Mouse (Mus musculus) heart, embryonic 14.5 days (tissue): ENCODE results near the gene Slc9a9. TPM values are rescaled to one million over a fixed set of nuclear protein-coding genes. Genes with fewer than 3 reads are reported as not detected.

Source experiments
- ATAC-seq: fragments of 200-750 bp; cut with Nextera tagmentation; 2 replicates; pipeline ENCODE4 v1.8.0; 2017; ENCODE audit warnings: low read depth, moderate TSS enrichment; ENCODE audit not compliant: insufficient number of reproducible peaks, insufficient read depth, low FRiP score
- H3K27ac ChIP-seq, 2 experiments: fragments of 200-500 bp in 1 of 2; fragments of 300-500 bp in 1 of 2; sonication (generic) in 1 of 2; replicated peaks in 1 of 2; 2 replicates each; pipeline ENCODE4 v1.5.1; 2012 to 2014; ENCODE audit warnings: low read depth in 2 of 2, low read length in 2 of 2, control low read depth in 1 of 2, mild to moderate bottlenecking in 1 of 2, mixed read lengths in 1 of 2; ENCODE audit not compliant: control insufficient read depth in 1 of 2, insufficient read depth in 1 of 2
- H3K27me3 ChIP-seq: fragments of 300-500 bp; sonication (generic); 2 replicates; pipeline ENCODE4 v1.6.1; 2014; ENCODE audit warnings: mild to moderate bottlenecking, low read length, control low read depth; ENCODE audit not compliant: control insufficient read depth, insufficient read depth
- H3K36me3 ChIP-seq: fragments of 300-500 bp; sonication (generic); 2 replicates; pipeline ENCODE4 v1.6.1; 2014; ENCODE audit warnings: mild to moderate bottlenecking, control low read depth, low read length, mixed read lengths; ENCODE audit not compliant: control insufficient read depth, insufficient read depth
- H3K4me1 ChIP-seq, 2 experiments: fragments of 200-500 bp in 1 of 2; fragments of 300-500 bp in 1 of 2; sonication (generic) in 1 of 2; 2 replicates each; pipeline ENCODE4 v1.6.1; 2012 to 2014; ENCODE audit warnings: low read length in 2 of 2, control low read depth in 1 of 2, mixed read lengths in 1 of 2; ENCODE audit not compliant: control insufficient read depth in 2 of 2, insufficient read depth in 2 of 2
- H3K4me2 ChIP-seq: fragments of 300-500 bp; sonication (generic); 2 replicates; pipeline ENCODE4 v1.6.1; 2014; ENCODE audit warnings: mild to moderate bottlenecking, low read length
- H3K4me3 ChIP-seq, 2 experiments: fragments of 200-500 bp in 1 of 2; fragments of 300-500 bp in 1 of 2; sonication (generic) in 1 of 2; 2 replicates each; pipeline ENCODE4 v1.5.1; 2012 to 2014; ENCODE audit warnings: low read length in 2 of 2, mild to moderate bottlenecking in 2 of 2, control low read depth in 1 of 2, low read depth in 1 of 2, moderate library complexity in 1 of 2; ENCODE audit not compliant: control insufficient read depth in 1 of 2, insufficient read depth in 1 of 2
- H3K9ac ChIP-seq: fragments of 300-500 bp; sonication (generic); 2 replicates; pipeline ENCODE4 v1.6.1; 2014; ENCODE audit warnings: mild to moderate bottlenecking, low read length
- H3K9me3 ChIP-seq: fragments of 300-500 bp; sonication (generic); 2 replicates; pipeline ENCODE4 v1.6.1; 2016; ENCODE audit warnings: low read length, control low read depth; ENCODE audit not compliant: control insufficient read depth
- WGBS: fragments of 180-500 bp; shearing (Covaris S2); extraction: QIAGEN DNeasy Blood & Tissue Kit; methylation state at CpG from one replicate; pipeline ENCODE4 v1.1.7; 2014; 5-methylcytosine and 5-hydroxymethylcytosine counted together
- polyA plus RNA-seq: library from polyadenylated mRNA; unstranded; fragments of >200 nt; fragmentation: Nextera tagmentation; extraction: Ambion mirVana; gene quantifications from 2 replicates; pipeline ENCODE4 v1.2.1, GENCODE M21; 2014

The Slc9a9 gene
- polyA plus RNA-seq, 1 experiment from 2014 or later, result 4.7 TPM

DNA sequence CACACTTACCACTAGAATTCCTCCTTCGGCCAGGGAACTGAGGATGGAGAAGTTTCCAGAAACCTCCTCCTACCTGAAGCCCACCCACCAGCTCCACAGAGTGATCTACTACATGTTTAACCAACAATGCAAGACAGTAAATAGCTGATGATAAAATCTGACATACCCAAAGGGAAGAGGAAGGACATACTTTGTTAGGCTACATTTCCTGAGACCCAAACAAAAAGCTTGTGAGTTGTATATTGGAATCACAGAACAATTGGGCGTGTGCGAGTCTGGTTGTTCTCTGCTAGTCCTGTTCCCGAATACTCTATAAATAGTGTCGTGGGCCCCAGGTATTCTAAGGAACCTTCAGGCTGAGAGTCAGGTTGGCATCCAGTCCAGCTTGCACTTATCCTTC, 551.6 kb downstream of the Slc9a9 start:
- peaks cover 3 to 6% of the 10 kb centered on the region in 2 experiments; a peak in 2 of 4 replicates for H3K4me1 ChIP-seq
- no peak overlapping the region for H3K27ac ChIP-seq
- no peak overlapping the region for H3K4me3 ChIP-seq
- WGBS, result 71% methylated on average over 5 of the region's 5 CpGs
- no peak overlapping the region for H3K4me2 ChIP-seq
- no peak for ATAC-seq
- no peaks in the 10 kb centered on the region for H3K9me3 ChIP-seq
- no peaks in the 10 kb centered on the region for H3K36me3 ChIP-seq
- H3K9ac ChIP-seq, result no peak overlapping the region
- no peaks in the 10 kb centered on the region for H3K27me3 ChIP-seq

DNA sequence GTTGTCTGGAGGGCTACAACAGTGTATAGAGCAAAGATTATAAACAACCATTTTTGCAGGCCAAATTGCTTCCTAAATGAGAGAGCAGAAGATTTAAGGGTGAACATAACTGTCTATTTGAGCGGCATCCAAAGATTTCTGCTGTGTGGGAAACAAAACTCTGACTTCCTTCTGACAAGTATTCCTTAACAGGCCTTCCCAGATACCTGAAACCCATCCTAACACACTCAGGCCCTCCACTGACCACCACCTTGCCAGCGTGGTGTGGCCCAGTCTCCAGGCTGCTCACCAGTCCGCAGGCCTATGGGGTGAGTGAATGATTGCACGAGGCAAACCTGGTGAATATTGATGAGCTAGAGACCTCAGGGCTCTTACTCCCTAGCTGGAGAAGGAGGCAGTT, 557.3 kb downstream of the Slc9a9 start:
- H3K27ac ChIP-seq, result no peak overlapping the region
- no peak overlapping the region for H3K4me2 ChIP-seq
- ATAC-seq, result no peak
- 71% methylated on average over 4 of the region's 4 CpGs for WGBS
- H3K9ac ChIP-seq, result no peak overlapping the region
- H3K36me3 ChIP-seq, result no peaks in the 10 kb centered on the region
- H3K9me3 ChIP-seq, result no peaks in the 10 kb centered on the region
- H3K4me3 ChIP-seq, result no peak overlapping the region
- H3K27me3 ChIP-seq, result no peaks in the 10 kb centered on the region
- no peaks in the 10 kb centered on the region for H3K4me1 ChIP-seq

- ATAC-seq, result no peak
- H3K4me1 ChIP-seq, result no peaks in the 10 kb centered on the region
- no peak overlapping the region for H3K4me3 ChIP-seq
- no peak overlapping the region for H3K27ac ChIP-seq
- H3K9ac ChIP-seq, result no peak overlapping the region
- H3K9me3 ChIP-seq, result no peaks in the 10 kb centered on the region
- H3K27me3 ChIP-seq, result no peaks in the 10 kb centered on the region
- no peak overlapping the region for H3K4me2 ChIP-seq
- H3K36me3 ChIP-seq, result no peaks in the 10 kb centered on the region
- 91% methylated on average over 1 of the region's 1 CpGs for WGBS
Observed at GRCm38 (mm10) chr9:95228123-95228522, 558.4 kb downstream of the Slc9a9 start.

GRCm38 (mm10) chr9:95229147-95229546, 559.4 kb downstream of the Slc9a9 start:
- no peak overlapping the region for H3K4me2 ChIP-seq
- H3K27ac ChIP-seq, result no peak overlapping the region
- H3K9ac ChIP-seq, result no peak overlapping the region
- no peak for ATAC-seq
- no peaks in the 10 kb centered on the region for H3K36me3 ChIP-seq
- no peaks in the 10 kb centered on the region for H3K9me3 ChIP-seq
- no peak overlapping the region for H3K4me3 ChIP-seq
- H3K4me1 ChIP-seq, result no peaks in the 10 kb centered on the region
- WGBS, result 70% methylated on average over 2 of the region's 2 CpGs
- H3K27me3 ChIP-seq, result no peaks in the 10 kb centered on the region

GRCm38 (mm10) chr9:95239900-95240299, 570.2 kb downstream of the Slc9a9 start:
- Histone ChIP-seq H3K4me1 (no peaks in the 10 kb centered on the region), H3K27me3 (no peaks in the 10 kb centered on the region), H3K4me3 (no peak overlapping the region), H3K36me3 (no peaks in the 10 kb centered on the region), H3K9me3 (peaks cover 4% of the 10 kb centered on the region; the same call in 1 of the 2 replicates), H3K4me2 (no peak overlapping the region), H3K9ac (no peak overlapping the region), H3K27ac (no peak overlapping the region)
- no peak for ATAC-seq

DNA sequence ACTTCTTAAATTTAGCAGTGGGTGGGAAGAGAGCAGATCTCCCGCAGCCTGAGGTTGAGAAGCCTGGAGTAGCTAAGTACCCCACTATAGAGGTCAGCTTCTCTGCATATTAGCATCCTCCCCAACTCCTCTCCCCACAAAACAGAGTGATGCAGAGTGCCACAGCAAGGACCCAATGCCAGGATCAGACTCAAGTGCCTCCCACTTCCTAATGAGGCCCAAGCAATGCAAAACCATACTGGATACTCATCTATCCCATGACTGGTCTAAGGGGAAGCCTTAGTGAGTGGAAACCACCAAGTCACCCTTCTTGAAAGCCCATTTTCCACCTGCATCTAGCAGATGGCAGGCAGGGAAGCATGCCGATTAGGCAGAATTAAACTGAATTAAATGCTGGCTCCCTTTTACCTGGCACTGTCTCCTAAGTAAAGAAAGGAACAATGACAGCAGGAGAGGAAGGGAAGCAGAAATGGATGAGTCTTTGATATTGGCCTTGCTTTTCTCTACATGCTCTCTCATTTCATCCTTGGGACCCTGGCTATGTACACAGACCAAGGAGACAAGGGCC, 573.0 kb downstream of the Slc9a9 start:
- no peak overlapping the region for H3K9ac ChIP-seq
- H3K4me1 ChIP-seq, result no peaks in the 10 kb centered on the region
- no peak overlapping the region for H3K4me2 ChIP-seq
- H3K36me3 ChIP-seq, result no peaks in the 10 kb centered on the region
- no peaks in the 10 kb centered on the region for H3K27me3 ChIP-seq
- no peak overlapping the region for H3K27ac ChIP-seq
- no peaks in the 10 kb centered on the region for H3K9me3 ChIP-seq
- WGBS, result 89% methylated on average over 2 of the region's 2 CpGs
- ATAC-seq, result no peak
- no peak overlapping the region for H3K4me3 ChIP-seq

DNA sequence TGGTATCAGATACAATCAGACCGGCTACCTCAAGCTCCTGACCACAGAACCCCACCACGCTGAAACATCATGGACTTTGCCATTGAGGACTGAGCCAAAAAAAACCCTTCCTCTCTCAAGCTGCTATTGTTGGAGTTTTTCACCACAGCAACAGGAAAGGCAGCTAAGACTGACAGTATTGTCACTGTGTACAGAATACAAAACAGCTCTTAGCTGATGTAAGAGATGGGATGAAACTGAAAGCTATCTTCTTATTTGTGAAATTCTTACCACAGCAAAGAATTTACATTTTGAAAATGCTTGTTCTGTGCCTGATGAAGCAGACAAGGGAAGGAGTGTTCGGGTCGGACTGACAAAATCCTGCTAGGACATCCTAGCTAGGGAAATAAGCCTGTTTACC, 584.5 kb downstream of the Slc9a9 start:
- H3K27me3 ChIP-seq, result no peaks in the 10 kb centered on the region
- H3K9ac ChIP-seq, result no peak overlapping the region
- WGBS, result 77% methylated on average over 4 of the region's 4 CpGs
- no peaks in the 10 kb centered on the region for H3K9me3 ChIP-seq
- no peak for ATAC-seq
- peaks cover 10 to 11% of the 10 kb centered on the region in 2 experiments for H3K4me1 ChIP-seq
- no peak overlapping the region for H3K27ac ChIP-seq
- no peak overlapping the region for H3K4me2 ChIP-seq
- H3K36me3 ChIP-seq, result no peaks in the 10 kb centered on the region
- H3K4me3 ChIP-seq, result no peak overlapping the region

DNA sequence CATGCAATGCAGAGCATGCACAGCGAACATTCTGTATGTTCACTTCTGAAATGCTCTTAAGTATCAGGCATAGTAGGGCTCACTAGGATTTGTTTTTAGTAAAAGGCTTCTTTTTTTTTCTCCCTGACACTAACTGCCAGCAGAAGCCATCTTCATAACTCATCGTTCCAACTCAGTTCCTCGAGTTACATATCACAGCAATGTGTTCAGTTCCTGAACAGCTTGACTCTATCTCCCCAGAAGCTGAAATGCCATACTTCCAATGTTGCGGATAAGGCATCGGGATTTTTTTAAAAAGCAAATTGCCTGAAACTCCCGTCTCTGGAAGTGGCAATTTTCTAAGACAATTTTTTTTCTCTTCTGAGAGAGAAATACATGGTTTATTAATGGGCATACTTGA, 586.1 kb downstream of the Slc9a9 start:
- ATAC-seq, result no peak
- Histone ChIP-seq H3K9ac (no peak overlapping the region), H3K27ac (0 out of 4 replicates have a peak overlapping the region, but pooled peaks of 1 of the 2 experiments have one; percentile 83), H3K4me1 (peaks cover 10 to 11% of the 10 kb centered on the region in 2 experiments), H3K36me3 (no peaks in the 10 kb centered on the region), H3K4me3 (no peak overlapping the region), H3K9me3 (no peaks in the 10 kb centered on the region), H3K4me2 (no peak overlapping the region), H3K27me3 (no peaks in the 10 kb centered on the region)
- WGBS, result 78% methylated on average over 6 of the region's 6 CpGs
